11 mouse cellular contexts compared by ENCODE assay signal in genomic region chr12:108285225-108286011, GRCm38 (mm10). TPM values are rescaled to one million over a fixed set of nuclear protein-coding genes. Genes with fewer than 3 reads are reported as not detected.
DNase-seq lines count a peak whose midpoint lies in the region; ATAC-seq lines count a peak whose summit lies in the region.
"Had no signal": no experiment of that assay in that cellular context is flagged by ENCODE, and none has a peak within 500 bp of the region (broad histone marks: within the 10 kb centered on the region; RNA-seq: fewer than 3 reads in every experiment).

No protein-coding gene starts in this region.

- H3K4me1 ChIP-seq in hindbrain, embryonic 12.5 days: peaks cover 21% of the 10 kb centered on the region
- H3K4me1 ChIP-seq in midbrain, embryonic 16.5 days (ENCODE audit: control insufficient read depth, insufficient read depth, low read length): peaks cover 18% of the 10 kb centered on the region

- H3K36me3 ChIP-seq in hindbrain, embryonic 12.5 days: no peaks in the 10 kb centered on the region
- H3K36me3 ChIP-seq in midbrain, embryonic 16.5 days (ENCODE audit: control insufficient read depth, insufficient read depth, low read length): no peaks in the 10 kb centered on the region

- peak; percentile 41; the same call in 1 of the 2 replicates for ATAC-seq in hindbrain, embryonic 12.5 days (ENCODE audit: low FRiP score)
- ATAC-seq in midbrain, embryonic 16.5 days: peak; percentile 29; the same call in 1 of the 2 replicates

- H3K9me3 ChIP-seq in hindbrain, embryonic 12.5 days (replicated peaks): no peaks in the 10 kb centered on the region
- no peaks in the 10 kb centered on the region for H3K9me3 ChIP-seq in midbrain, embryonic 16.5 days (replicated peaks; ENCODE audit: control insufficient read depth, low read length, poor library complexity, severe bottlenecking)

- H3K9ac ChIP-seq in hindbrain, embryonic 12.5 days: peak overlapping the region; percentile 32; the same call in 1 of the 2 replicates
- no peak overlapping the region for H3K9ac ChIP-seq in midbrain, embryonic 16.5 days (ENCODE audit: low read depth, low read length)

- H3K4me2 ChIP-seq in hindbrain, embryonic 12.5 days (replicated peaks): peak overlapping the region; percentile 36
- H3K4me2 ChIP-seq in midbrain, embryonic 16.5 days (ENCODE audit: low read length): peak overlapping the region; percentile 29; the same call in 1 of the 2 replicates

- peak overlapping the region; percentile 81 for H3K27ac ChIP-seq in hindbrain, embryonic 12.5 days
- H3K27ac ChIP-seq in midbrain, embryonic 16.5 days (ENCODE audit: low read length): peak overlapping the region; percentile 51

- H3K4me3 ChIP-seq in hindbrain, embryonic 12.5 days: no peak overlapping the region
- no peak overlapping the region for H3K4me3 ChIP-seq in midbrain, embryonic 16.5 days (ENCODE audit: low read depth, low read length)

- 33% methylated on average over 11 of the region's 11 CpGs for WGBS in hindbrain, embryonic 12.5 days
- WGBS in midbrain, embryonic 16.5 days: 21% methylated on average over 11 of the region's 11 CpGs

- DNase-seq in cerebellum, adult 9-11 months: peak; percentile 14
- no peak for DNase-seq in cerebellum, adult 11 months
- DNase-seq in MN1 (ENCODE audit: low spot score): peak; percentile 58
- no peak for DNase-seq in layer of hippocampus, postnatal 25 days (ENCODE audit: extremely low spot score in 1 of 2, low spot score in 1 of 2)
- no peak for DNase-seq in right cerebral cortex, postnatal 36 days (ENCODE audit: low spot score in 2 of 2)
- DNase-seq in lung, postnatal 14 days: no peak
- DNase-seq: heart, adult 11 months; layer of hippocampus, adult 9-11 months had no signal

- H3K27me3 ChIP-seq in hindbrain, embryonic 12.5 days: 0 out of 2 replicates have a peak, but pooled peaks cover 2% of the 10 kb centered on the region
- no peaks in the 10 kb centered on the region for H3K27me3 ChIP-seq in midbrain, embryonic 16.5 days (ENCODE audit: control insufficient read depth, insufficient read depth, low read depth, low read length)

RNA-seq across cellular contexts. Expression of gene Ccdc85c, which starts 10.2 kb away (rescaled TPM):
- polyA plus RNA-seq in hindbrain, embryonic 12.5 days (2016; fragmentation: Nextera tagmentation; extraction: Ambion mirVana): 15.2 and 16.3 TPM in 2 replicates
- 13.2 and 13.5 TPM in 2 replicates for polyA plus RNA-seq in midbrain, embryonic 16.5 days (2015; fragmentation: Nextera tagmentation; extraction: Ambion mirVana)
- total RNA-seq in layer of hippocampus, postnatal 25 days (2021): 10 to 100 TPM; 66.6 to 71.3 TPM
- total RNA-seq: monocyte, adult 5-6 weeks had no signal

RNA-seq across cellular contexts. Expression of gene Hhipl1, which starts 20.7 kb away (rescaled TPM):
- polyA plus RNA-seq in hindbrain, embryonic 12.5 days (2016; fragmentation: Nextera tagmentation; extraction: Ambion mirVana): 2.4 and 2.7 TPM in 2 replicates
- polyA plus RNA-seq in midbrain, embryonic 16.5 days (2015; fragmentation: Nextera tagmentation; extraction: Ambion mirVana): 2.7 and 2.9 TPM in 2 replicates
- total RNA-seq in layer of hippocampus, postnatal 25 days (2021): 1 to 10 TPM; 5.0 to 5.1 TPM
- total RNA-seq: monocyte, adult 5-6 weeks had no signal

RNA-seq across cellular contexts. Expression of gene Cyp46a1, which starts 48.8 kb away (rescaled TPM):
- polyA plus RNA-seq in hindbrain, embryonic 12.5 days (2016; fragmentation: Nextera tagmentation; extraction: Ambion mirVana): 14.2 and 15.6 TPM in 2 replicates
- polyA plus RNA-seq in midbrain, embryonic 16.5 days (2015; fragmentation: Nextera tagmentation; extraction: Ambion mirVana): 28.1 and 36.2 TPM in 2 replicates
- total RNA-seq in layer of hippocampus, postnatal 25 days (2021): 100 to 1,000 TPM; 172 to 174 TPM
- total RNA-seq: monocyte, adult 5-6 weeks had no signal

Comparison
In these comparisons a context has a peak if more than half of its experiments do, and no peak if none do; other contexts are left out.
1. DNase-seq: peak in cerebellum, adult 9-11 months (single experiment) and MN1 (single experiment); none in cerebellum, adult 11 months (single experiment), layer of hippocampus, postnatal 25 days (0 of 2), right cerebral cortex, postnatal 36 days (0 of 2) and lung, postnatal 14 days (single experiment).